Mouse (Mus musculus) lung, embryonic 14.5 days (tissue): ENCODE results near the gene Gckr. TPM values are rescaled to one million over a fixed set of nuclear protein-coding genes. Genes with fewer than 3 reads are reported as not detected.

ENCODE experiments used
- ATAC-seq: fragments of 200-750 bp; cut with Nextera tagmentation; 2 replicates; pipeline ENCODE4 v1.8.0; 2017; ENCODE audit warnings: mild to moderate bottlenecking, moderate TSS enrichment, moderate library complexity; ENCODE audit not compliant: insufficient read depth
- DNase-seq: peaks from one replicate; pipeline ENCODE4 v3.0.0-alpha.2; 2015
- H3K27ac ChIP-seq: fragments of 300-500 bp; sonication (generic); 2 replicates; pipeline ENCODE4 v1.5.1; 2014; ENCODE audit warnings: low read depth, mild to moderate bottlenecking, moderate library complexity
- H3K27me3 ChIP-seq: fragments of 300-500 bp; sonication (generic); 2 replicates; pipeline ENCODE4 v1.6.1; 2014; ENCODE audit warnings: low read length, control low read depth; ENCODE audit not compliant: insufficient read depth
- H3K36me3 ChIP-seq: fragments of 300-500 bp; sonication (generic); 2 replicates; pipeline ENCODE4 v1.6.1; 2014; ENCODE audit warnings: control low read depth; ENCODE audit not compliant: insufficient read depth
- H3K4me1 ChIP-seq: fragments of 300-500 bp; sonication (generic); 2 replicates; pipeline ENCODE4 v1.6.1; 2014; ENCODE audit warnings: antibody characterized with exemption, control low read depth; ENCODE audit not compliant: insufficient read depth
- H3K4me2 ChIP-seq: fragments of 300-500 bp; sonication (generic); 2 replicates; pipeline ENCODE4 v1.6.1; 2014; ENCODE audit warnings: mild to moderate bottlenecking
- H3K4me3 ChIP-seq: fragments of 300-500 bp; sonication (generic); 2 replicates; pipeline ENCODE4 v1.5.1; 2014; ENCODE audit warnings: low read depth, low read length
- H3K9ac ChIP-seq: fragments of 300-500 bp; sonication (generic); 2 replicates; pipeline ENCODE4 v1.6.1; 2014
- H3K9me3 ChIP-seq: fragments of 300-500 bp; sonication (generic); 2 replicates; pipeline ENCODE4 v1.6.1; 2016; ENCODE audit warnings: low read depth, low read length, control low read depth
- CTCF ChIP-seq: IDR thresholded peaks from 2 replicates; pipeline ENCODE4 v1.5.1; 2016; ENCODE audit warnings: antibody characterized with exemption, low read depth
- WGBS: fragments of 180-500 bp; shearing (Covaris S2); extraction: QIAGEN DNeasy Blood & Tissue Kit; methylation state at CpG from one replicate; pipeline ENCODE4 v1.1.7; 2014; 5-methylcytosine and 5-hydroxymethylcytosine counted together
- polyA plus RNA-seq: library from polyadenylated mRNA; unstranded; fragments of >200 nt; fragmentation: Nextera tagmentation; extraction: Ambion mirVana; gene quantifications from 2 replicates; pipeline ENCODE4 v1.2.1, GENCODE M21; 2014

Gene Gckr
- polyA plus RNA-seq, 1 experiment from 2014 or later = not detected

- Histone ChIP-seq H3K9ac (peak overlapping the region; percentile 92), H3K4me1 (peaks cover 2% of the 10 kb centered on the region), H3K27me3 (no peaks in the 10 kb centered on the region), H3K9me3 (no peaks in the 10 kb centered on the region), H3K27ac (peak overlapping the region; percentile 51; the same call in 1 of the 2 replicates), H3K36me3 (peaks cover 14% of the 10 kb centered on the region), H3K4me2 (peak overlapping the region; percentile 86), H3K4me3 (peak overlapping the region; percentile 83)
- peak; percentile 45 for ATAC-seq
- TF ChIP-seq CTCF = no peak
- DNase-seq = peak; percentile 26
- 4% methylated on average over 29 of the region's 29 CpGs for WGBS
Measured at GRCm38 (mm10) chr5:31294964-31295605, 2.2 kb upstream of the Gckr start.

DNA sequence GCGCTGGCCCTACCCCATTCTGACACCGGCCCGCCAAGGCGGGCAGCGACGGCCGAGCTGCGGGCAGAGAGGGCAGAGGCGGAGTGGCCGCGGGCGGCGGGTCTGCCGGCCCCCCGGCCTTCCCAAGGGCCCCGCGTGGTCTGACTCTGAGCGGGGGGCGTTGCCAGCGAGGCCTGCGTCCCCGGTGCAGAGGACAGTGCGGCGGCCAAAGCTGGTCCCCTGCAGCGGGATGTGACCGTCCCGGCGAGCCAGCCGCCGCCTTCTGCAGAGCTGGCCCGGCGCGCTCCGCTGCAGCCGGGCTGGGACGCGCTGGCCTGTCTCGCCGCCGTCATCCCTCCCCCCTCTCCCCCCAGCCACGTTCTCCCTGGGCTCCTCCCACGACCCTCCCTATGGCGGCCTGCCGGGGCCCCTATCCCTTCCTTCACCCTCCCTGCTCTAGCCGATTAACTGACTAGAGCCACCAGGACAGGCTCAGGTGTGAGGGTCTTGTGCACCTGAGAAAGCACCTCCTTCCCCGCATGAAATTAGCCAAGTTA, 1.6 kb upstream of the Gckr start, which contains the start of gene Fndc4:
Gene Fndc4, minus strand, starts transcription at position 475 of the 536 bp plus-strand sequence.
- H3K4me1 ChIP-seq = no peaks in the 10 kb centered on the region; the same call in 1 of the 2 replicates
- peak; percentile 73 for ATAC-seq

GRCm38 (mm10) chr5:31297981-31298380, 738 bp downstream of the Gckr start:
- no peak overlapping the region for H3K9ac ChIP-seq
- DNase-seq = no peak
- H3K27ac ChIP-seq = no peak overlapping the region
- WGBS = 65% methylated on average over 3 of the region's 3 CpGs
- H3K27me3 ChIP-seq = no peaks in the 10 kb centered on the region
- no peaks in the 10 kb centered on the region for H3K4me1 ChIP-seq
- H3K4me2 ChIP-seq = no peak overlapping the region
- no peaks in the 10 kb centered on the region for H3K9me3 ChIP-seq
- H3K4me3 ChIP-seq = no peak overlapping the region
- H3K36me3 ChIP-seq = peaks cover 9% of the 10 kb centered on the region
- TF ChIP-seq CTCF = no peak
- no peak for ATAC-seq

More for the DNA sequence above, 1.6 kb upstream of the Gckr start, which contains the start of gene Fndc4:
- H3K27ac ChIP-seq = peak within 1 kb of the TSS; percentile 51; the same call in 1 of the 2 replicates
- no peak for TF ChIP-seq CTCF
- WGBS = 0% methylated on average over 37 of the region's 46 CpGs
- peaks cover 14% of the 10 kb centered on the region for H3K36me3 ChIP-seq
- DNase-seq = peak; percentile 74
- peak within 1 kb of the TSS; percentile 86 for H3K4me2 ChIP-seq
- peak within 1 kb of the TSS; percentile 83 for H3K4me3 ChIP-seq
- H3K27me3 ChIP-seq = no peaks in the 10 kb centered on the region
- no peaks in the 10 kb centered on the region for H3K9me3 ChIP-seq
- peak within 1 kb of the TSS; percentile 92 for H3K9ac ChIP-seq

DNA sequence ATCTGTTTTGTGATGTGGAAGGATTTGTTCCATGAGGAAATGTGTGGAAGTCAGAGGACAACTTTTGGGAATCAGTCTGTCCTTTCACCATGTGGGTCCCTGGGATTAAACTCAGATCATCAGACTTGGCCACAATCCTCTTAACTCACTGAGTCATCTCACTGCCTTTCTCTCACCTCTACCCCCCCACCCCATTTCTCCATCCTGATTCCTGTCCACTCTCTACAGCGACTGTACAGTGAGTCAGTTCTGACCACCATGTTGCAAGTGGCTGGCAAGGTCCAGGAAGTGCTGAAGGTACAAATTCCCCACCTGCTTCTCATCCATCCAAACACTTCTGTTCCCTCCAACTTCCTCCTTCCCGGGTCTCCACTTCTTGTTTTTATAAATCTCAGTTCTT, 1.2 kb downstream of the Gckr start:
- TF ChIP-seq CTCF = no peak
- Histone ChIP-seq H3K9me3 (no peaks in the 10 kb centered on the region), H3K36me3 (peaks cover 4% of the 10 kb centered on the region; the same call in 1 of the 2 replicates), H3K4me2 (no peak overlapping the region), H3K27me3 (no peaks in the 10 kb centered on the region), H3K4me1 (no peaks in the 10 kb centered on the region), H3K9ac (no peak overlapping the region), H3K27ac (no peak overlapping the region), H3K4me3 (no peak overlapping the region)
- 36% methylated on average over 2 of the region's 2 CpGs for WGBS
- ATAC-seq (no peak), DNase-seq (no peak)

DNA sequence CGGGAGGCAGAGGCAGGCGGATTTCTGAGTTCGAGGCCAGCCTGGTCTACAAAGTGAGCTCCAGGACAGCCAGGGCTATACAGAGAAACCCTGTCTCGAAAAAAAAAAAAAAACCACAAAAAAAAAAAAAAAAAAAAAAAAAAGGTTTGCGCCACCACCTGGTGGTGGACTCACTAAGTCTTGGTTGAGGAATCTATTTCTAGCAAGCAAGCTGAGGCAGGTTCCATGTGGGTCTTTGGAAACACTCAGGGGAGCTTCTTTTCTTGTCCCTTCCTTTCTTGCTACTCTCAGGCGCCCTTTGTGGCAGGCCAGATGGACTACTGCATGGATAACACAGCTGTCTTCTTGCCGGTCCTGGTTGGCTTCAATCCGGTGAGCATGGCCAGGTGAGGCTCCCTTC, 4.6 kb downstream of the Gckr start:
- no peak overlapping the region for H3K4me3 ChIP-seq
- H3K4me1 ChIP-seq = no peaks in the 10 kb centered on the region
- DNase-seq = no peak
- no peak overlapping the region for H3K9ac ChIP-seq
- H3K9me3 ChIP-seq = no peaks in the 10 kb centered on the region
- WGBS = 70% methylated on average over 7 of the region's 8 CpGs
- H3K4me2 ChIP-seq = no peak overlapping the region
- H3K27me3 ChIP-seq = no peaks in the 10 kb centered on the region
- no peaks in the 10 kb centered on the region for H3K36me3 ChIP-seq
- H3K27ac ChIP-seq = no peak overlapping the region
- ATAC-seq = no peak
- TF ChIP-seq CTCF = no peak

- DNase-seq (no peak), ATAC-seq (no peak)
- H3K9ac ChIP-seq = no peak overlapping the region
- WGBS = 77% methylated on average over 6 of the region's 6 CpGs
- H3K4me2 ChIP-seq = no peak overlapping the region
- H3K4me1 ChIP-seq = no peaks in the 10 kb centered on the region
- H3K36me3 ChIP-seq = no peaks in the 10 kb centered on the region
- H3K27ac ChIP-seq = no peak overlapping the region
- TF ChIP-seq CTCF = no peak
- no peaks in the 10 kb centered on the region for H3K9me3 ChIP-seq
- no peaks in the 10 kb centered on the region for H3K27me3 ChIP-seq
- H3K4me3 ChIP-seq = no peak overlapping the region
Measured at GRCm38 (mm10) chr5:31303093-31303492, 5.8 kb downstream of the Gckr start.

- WGBS = 67% methylated on average over 8 of the region's 8 CpGs
- H3K4me3 ChIP-seq = no peak overlapping the region
- no peak for TF ChIP-seq CTCF
- ATAC-seq (no peak), DNase-seq (no peak)
- H3K4me1 ChIP-seq = no peaks in the 10 kb centered on the region
- no peaks in the 10 kb centered on the region for H3K9me3 ChIP-seq
- H3K4me2 ChIP-seq = no peak overlapping the region
- H3K27ac ChIP-seq = no peak overlapping the region
- no peak overlapping the region for H3K9ac ChIP-seq
- no peaks in the 10 kb centered on the region for H3K36me3 ChIP-seq
- H3K27me3 ChIP-seq = no peaks in the 10 kb centered on the region
Measured at GRCm38 (mm10) chr5:31312806-31313205, 15.6 kb downstream of the Gckr start.
